ENCODE assay signal across 8 mouse cellular contexts in genomic region chr9:83834748-83835313, GRCm38 (mm10). TPM values are rescaled to one million over a fixed set of nuclear protein-coding genes. Genes with fewer than 3 reads are reported as not detected.
A peak's percentile ranks its signal among the peaks of the same experiment; 100 is the strongest.
DNase-seq lines count a peak whose midpoint lies in the region; ATAC-seq and TF ChIP-seq lines count a peak whose summit lies in the region.

No protein-coding gene starts in this region.

- in situ Hi-C loops in ES-E14 (cut with MboI; ENCODE audit: low sequenced_read_pairs in 2 of 2, unreplicated experiment in 2 of 2): no loop called here

- peak overlapping the region; percentile 82 for H3K4me2 ChIP-seq in heart, postnatal 0 days (ENCODE audit: low read depth, low read length)

- no peak for TF ChIP-seq EP300 in heart, postnatal 0 days (IDR thresholded peaks at IDR 0.05; ENCODE audit: low read depth)

- peaks cover 7% of the 10 kb centered on the region for H3K4me1 ChIP-seq in heart, embryonic 10.5 days
- peaks cover 4 to 5% of the 10 kb centered on the region in 2 experiments; a peak in 1 of 4 replicates for H3K4me1 ChIP-seq in ES-E14 (ENCODE audit: control insufficient read depth in 2 of 2, insufficient read depth in 2 of 2, low read length in 2 of 2, poor library complexity in 1 of 2)
- peaks cover 6% of the 10 kb centered on the region; the same call in 1 of the 2 replicates for H3K4me1 ChIP-seq in heart, postnatal 0 days (ENCODE audit: control insufficient read depth, insufficient read depth)

- H3K9ac ChIP-seq in ES-E14 (ENCODE audit: insufficient read depth, low read depth, low read length, poor library complexity, severe bottlenecking): peak overlapping the region; percentile 85
- H3K9ac ChIP-seq in heart, postnatal 0 days (replicated peaks; ENCODE audit: low read depth, low read length): peak overlapping the region; percentile 65

- peak overlapping the region; percentile 96 for H3K27ac ChIP-seq in heart, embryonic 10.5 days
- H3K27ac ChIP-seq in ES-E14 (ENCODE audit: insufficient read depth, low read depth, low read length, poor library complexity, severe bottlenecking): no peak overlapping the region; the same call in 1 of the 2 replicates
- no peak overlapping the region for H3K27ac ChIP-seq in heart, postnatal 0 days (ENCODE audit: low read depth)

- DNase-seq in heart, embryonic 10.5 days (ENCODE audit: low spot score): no peak
- no peak for DNase-seq in heart, adult 11 months
- peak; percentile 12 for DNase-seq in ES-E14 (ENCODE audit: low read depth, low spot score)
- no peak for DNase-seq in heart, postnatal 0 days (ENCODE audit: low spot score)
- DNase-seq in spleen, postnatal 4 days (ENCODE audit: low spot score in 2 of 2): no peak
- DNase-seq in adrenal gland, adult 2 months: no peak

- H3K9me3 ChIP-seq in heart, embryonic 10.5 days: no peaks in the 10 kb centered on the region
- no peaks in the 10 kb centered on the region for H3K9me3 ChIP-seq in ES-E14 (ENCODE audit: control insufficient read depth, insufficient read depth, low read depth, low read length)
- H3K9me3 ChIP-seq in heart, postnatal 0 days (replicated peaks; ENCODE audit: control insufficient read depth, low read length): no peaks in the 10 kb centered on the region

- no peak for TF ChIP-seq CTCF in heart, postnatal 0 days (IDR thresholded peaks at IDR 0.05; ENCODE audit: low read depth)

- ATAC-seq in heart, postnatal 0 days (ENCODE audit: insufficient read depth, low read depth): peak; percentile 44
- ATAC-seq in megakaryocyte-erythroid progenitor cell, adult 5-6 weeks (replicated peaks; ENCODE audit: low FRiP score, low TSS enrichment, poor library complexity, severe bottlenecking): peak; percentile 35
- no peak for ATAC-seq in CD4-positive, CD25-positive, alpha-beta regulatory T cell, adult 4 months

- peak overlapping the region; percentile 96 for H3K4me3 ChIP-seq in heart, embryonic 10.5 days
- peak overlapping the region; percentile 74 to 83 for H3K4me3 ChIP-seq in ES-E14 (ENCODE audit: insufficient read depth in 1 of 2, low read depth in 1 of 2, low read length in 2 of 2, poor library complexity in 1 of 2, severe bottlenecking in 1 of 2)
- peak overlapping the region; percentile 77 for H3K4me3 ChIP-seq in heart, postnatal 0 days (ENCODE audit: low read depth, low read length)

- peaks cover 5% of the 10 kb centered on the region for H3K36me3 ChIP-seq in heart, embryonic 10.5 days
- H3K36me3 ChIP-seq in ES-E14 (ENCODE audit: control insufficient read depth, insufficient read depth, low read length, poor library complexity, severe bottlenecking): no peaks in the 10 kb centered on the region; the same call in 1 of the 2 replicates
- H3K36me3 ChIP-seq in heart, postnatal 0 days (replicated peaks; ENCODE audit: control insufficient read depth, insufficient read depth, low read length): peaks cover 4% of the 10 kb centered on the region

- WGBS in heart, embryonic 10.5 days: under 1% methylated on average over 27 of the region's 27 CpGs
- WGBS in heart, postnatal 0 days: 1% methylated on average over 27 of the region's 27 CpGs

- H3K27me3 ChIP-seq in heart, embryonic 10.5 days (ENCODE audit: insufficient read depth, poor library complexity, severe bottlenecking): no peaks in the 10 kb centered on the region
- no peaks in the 10 kb centered on the region for H3K27me3 ChIP-seq in heart, postnatal 0 days (ENCODE audit: control insufficient read depth, insufficient read depth, low read length)

TF ChIP-seq in ES-E14, 5 proteins besides CTCF, POLR2A, EP300 and RAD21:
- TF ChIP-seq ZNF384 (IDR thresholded peaks at IDR 0.05; ENCODE audit: low read depth, low read length) (no peak), CHD2 (IDR thresholded peaks at IDR 0.05; ENCODE audit: low read depth, low read length) (no peak), HCFC1 (IDR thresholded peaks at IDR 0.05; ENCODE audit: borderline replicate concordance, insufficient read depth, low read length) (0 out of 2 replicates have a peak, but pooled peaks have one; percentile 8), MAFK (IDR thresholded peaks at IDR 0.05; ENCODE audit: insufficient read depth, low read depth, low read length) (no peak), ZC3H11A (IDR thresholded peaks at IDR 0.05; ENCODE audit: borderline replicate concordance, low read depth, low read length) (no peak)

RNA-seq across cellular contexts. Expression of gene Ttk, which starts 0.3 kb away (rescaled TPM):
- 25.0 and 33.3 TPM in 2 replicates for polyA plus RNA-seq in heart, embryonic 10.5 days (2016; fragmentation: Nextera tagmentation; extraction: Ambion mirVana)
- 31.3 and 39.8 TPM in 2 replicates for total RNA-seq in ES-E14 (2012; rRNA removed)
- total RNA-seq in heart, postnatal 0 days (2014; rRNA removed; ENCODE audit: low replicate concordance): 3.5 and 6.5 TPM in 2 replicates
- polyA plus RNA-seq in heart, postnatal 0 days (2015; fragmentation: Nextera tagmentation; extraction: Ambion mirVana): 4.5 and 4.8 TPM in 2 replicates
- total RNA-seq in megakaryocyte-erythroid progenitor cell, adult 5-6 weeks (2014; fragmentation: Nextera tagmentation): 27.4 and 37.6 TPM in 2 replicates
- total RNA-seq in megakaryocyte-erythroid progenitor cell, adult 5-6 weeks (2017): 37.7 and 46.8 TPM in 2 replicates
- 1 to 10 TPM; 1.3 to 4.0 TPM for polyA plus RNA-seq in CD4-positive, CD25-positive, alpha-beta regulatory T cell, adult 4 months (2017; shearing (Covaris generic))
- total RNA-seq in adrenal gland, adult 2 months (2021): 1 to 10 TPM; 1.2 to 6.5 TPM
- 0.03 and 0.10 TPM in 2 replicates for polyA plus RNA-seq in adrenal gland, adult 2 months (2012; rRNA removed)

RNA-seq across cellular contexts. Expression of gene Elovl4, which starts 28.8 kb away (rescaled TPM):
- 3.6 and 9.0 TPM in 2 replicates for polyA plus RNA-seq in heart, embryonic 10.5 days (2016; fragmentation: Nextera tagmentation; extraction: Ambion mirVana)
- total RNA-seq in ES-E14 (2012; rRNA removed): 14.9 and 15.8 TPM in 2 replicates
- 0.65 TPM in 1 of 2 replicates, not detected in the other for total RNA-seq in heart, postnatal 0 days (2014; rRNA removed; ENCODE audit: low replicate concordance)
- polyA plus RNA-seq in heart, postnatal 0 days (2015; fragmentation: Nextera tagmentation; extraction: Ambion mirVana): 0.41 and 0.45 TPM in 2 replicates
- total RNA-seq in megakaryocyte-erythroid progenitor cell, adult 5-6 weeks (2014; fragmentation: Nextera tagmentation): not detected in 2 replicates
- total RNA-seq in megakaryocyte-erythroid progenitor cell, adult 5-6 weeks (2017): 0.23 TPM in 1 of 2 replicates, not detected in the other
- polyA plus RNA-seq in CD4-positive, CD25-positive, alpha-beta regulatory T cell, adult 4 months (2017; shearing (Covaris generic)): under 1 TPM in 1 of 2 experiments, not detected in 1; 0.33 TPM
- total RNA-seq in adrenal gland, adult 2 months (2021): 1 to 10 TPM in 1 of 2 experiments, under 1 TPM in 1; 0.81 to 1.8 TPM
- polyA plus RNA-seq in adrenal gland, adult 2 months (2012; rRNA removed): 1.6 and 1.8 TPM in 2 replicates
